Mouse (Mus musculus): ENCODE results near the gene Ctnnal1. TPM values are rescaled to one million over a fixed set of nuclear protein-coding genes. Genes with fewer than 3 reads are reported as not detected.

Ctnnal1 gene
- total and polyA plus RNA-seq, 3 experiments = 3.3 to 5.2 (median 4.2) TPM

GRCm38 (mm10) chr4:56867761-56868160, 2.8 kb upstream of the Ctnnal1 start:
- H3K4me3 ChIP-seq (replicated peaks in 1 of 3; ENCODE audit: low read depth in 2 of 3, low read length in 2 of 3, poor library complexity in 1 of 3) = no peak overlapping the region
- H3K4me2 ChIP-seq (ENCODE audit: insufficient read depth, low read depth, poor library complexity, severe bottlenecking) = no peak overlapping the region
- no peaks in the 10 kb centered on the region for H3K27me3 ChIP-seq (replicated peaks)
- no peak overlapping the region for H3K9ac ChIP-seq (ENCODE audit: insufficient read depth, low read depth)
- no peaks in the 10 kb centered on the region for H3K79me2 ChIP-seq (replicated peaks; ENCODE audit: control insufficient read depth, extremely low read depth, insufficient read depth, poor library complexity, severe bottlenecking)
- H3K27ac ChIP-seq (ENCODE audit: insufficient read depth, low read depth) = no peak overlapping the region
- DNase-seq (ENCODE audit: extremely low read depth) = no peak
- peaks cover 3 to 10% of the 10 kb centered on the region in 2 experiments for H3K4me1 ChIP-seq (ENCODE audit: control insufficient read depth in 1 of 2, insufficient read depth in 2 of 2)
- dilution Hi-C loops (cut with MboI; ENCODE audit: extremely low pct_ligation_motif_present, extremely low pct_unique_long_range_greater_than_20kb, low sequenced_read_pairs) = no loop called here
- H3K9me3 ChIP-seq (replicated peaks; ENCODE audit: low read length) = no peaks in the 10 kb centered on the region
- no peak for TF ChIP-seq USF1 (IDR thresholded peaks at IDR 0.05; ENCODE audit: low read depth, low read length)
- TF ChIP-seq JUN (IDR thresholded peaks at IDR 0.05; ENCODE audit: insufficient read depth, low read depth, low read length) = no peak
- TF ChIP-seq EP300 (IDR thresholded peaks at IDR 0.05; ENCODE audit: low read length) = no peak
- no peak for TF ChIP-seq CHD2 (IDR thresholded peaks at IDR 0.05; ENCODE audit: low read length)
- TF ChIP-seq ZNF384 (IDR thresholded peaks at IDR 0.05; ENCODE audit: low read depth, low read length) = no peak
- TF ChIP-seq MAZ (IDR thresholded peaks at IDR 0.05; ENCODE audit: low read depth, low read length) = no peak
- TF ChIP-seq RCOR1 (conservative IDR thresholded peaks at IDR 0.05; ENCODE audit: low read depth, low read length) = no peak
- no peak for TF ChIP-seq JUND (conservative IDR thresholded peaks at IDR 0.05; ENCODE audit: low read depth, low read length)
- TF ChIP-seq MAX (IDR thresholded peaks at IDR 0.05; ENCODE audit: low read length) = no peak
- TF ChIP-seq NELFE (IDR thresholded peaks at IDR 0.05; ENCODE audit: low read depth, low read length) = no peak
- TF ChIP-seq SMC3 (IDR thresholded peaks at IDR 0.05; ENCODE audit: low read depth, low read length) = no peak
- no peak for TF ChIP-seq KAT2A (IDR thresholded peaks at IDR 0.05; ENCODE audit: insufficient replicate concordance, low read length)
- TF ChIP-seq E2F4 (IDR thresholded peaks at IDR 0.05; ENCODE audit: insufficient replicate concordance, low read depth, low read length) = no peak
- no peak for TF ChIP-seq MAFK (IDR thresholded peaks at IDR 0.05; ENCODE audit: insufficient replicate concordance, low read length)
- no peak for TF ChIP-seq IRF4 (IDR thresholded peaks at IDR 0.05; ENCODE audit: low read depth, low read length)
- no peak for TF ChIP-seq POLR2AphosphoS2 (IDR thresholded peaks at IDR 0.05; ENCODE audit: low read depth, low read length)
- no peak for TF ChIP-seq POLR2A (IDR thresholded peaks at IDR 0.05; ENCODE audit: low read depth, low read length)
- no peak for TF ChIP-seq ELF1 (IDR thresholded peaks at IDR 0.05; ENCODE audit: low read depth, low read length)
- H3K36me3 ChIP-seq (replicated peaks in 1 of 2; ENCODE audit: control insufficient read depth in 1 of 2, insufficient read depth in 1 of 2, low read length in 1 of 2) = peaks cover 0 to 15% of the 10 kb centered on the region in 2 experiments
- in situ Hi-C loops (cut with MboI; ENCODE audit: low pct_ligation_motif_present, low pct_unique_long_range_greater_than_20kb, low sequenced_read_pairs) = no loop called here

DNA sequence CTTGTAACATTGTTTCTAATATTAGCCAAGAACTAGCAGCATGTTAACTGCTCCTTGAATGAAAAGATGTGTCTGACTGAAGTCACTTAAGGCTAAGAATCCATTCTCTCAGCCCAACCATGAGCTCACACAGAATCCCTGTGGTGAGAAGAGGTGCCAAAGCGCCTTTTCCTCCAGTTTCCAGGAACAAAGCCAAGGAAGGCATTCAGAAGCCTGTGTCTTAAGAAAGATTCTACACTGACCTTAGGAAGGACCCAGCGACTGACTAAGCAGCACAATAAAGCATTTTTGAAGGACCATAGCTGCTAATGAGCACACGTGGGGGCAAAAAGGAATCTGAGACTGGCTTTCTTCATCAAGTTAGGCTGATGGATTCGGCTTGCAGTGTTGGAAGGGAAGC, 983 bp upstream of the Ctnnal1 start:
- Histone ChIP-seq H3K27me3 (replicated peaks) (no peaks in the 10 kb centered on the region), H3K36me3 (replicated peaks in 1 of 2; ENCODE audit: control insufficient read depth in 1 of 2, insufficient read depth in 1 of 2, low read length in 1 of 2) (peaks cover 0 to 9% of the 10 kb centered on the region in 2 experiments), H3K9ac (ENCODE audit: insufficient read depth, low read depth) (no peak overlapping the region), H3K79me2 (replicated peaks; ENCODE audit: control insufficient read depth, extremely low read depth, insufficient read depth, poor library complexity, severe bottlenecking) (no peaks in the 10 kb centered on the region), H3K4me3 (replicated peaks in 1 of 3; ENCODE audit: low read depth in 2 of 3, low read length in 2 of 3, poor library complexity in 1 of 3) (no peak overlapping the region), H3K4me2 (ENCODE audit: insufficient read depth, low read depth, poor library complexity, severe bottlenecking) (no peak overlapping the region), H3K27ac (ENCODE audit: insufficient read depth, low read depth) (no peak overlapping the region), H3K9me3 (replicated peaks; ENCODE audit: low read length) (no peaks in the 10 kb centered on the region), H3K4me1 (ENCODE audit: control insufficient read depth in 1 of 2, insufficient read depth in 2 of 2) (peaks cover 3 to 10% of the 10 kb centered on the region in 2 experiments)
- DNase-seq (ENCODE audit: extremely low read depth) = no peak
- in situ Hi-C loops (cut with MboI; ENCODE audit: low pct_ligation_motif_present, low pct_unique_long_range_greater_than_20kb, low sequenced_read_pairs) = no loop called here
- dilution Hi-C loops (cut with MboI; ENCODE audit: extremely low pct_ligation_motif_present, extremely low pct_unique_long_range_greater_than_20kb, low sequenced_read_pairs) = no loop called here
- TF ChIP-seq IRF4 (IDR thresholded peaks at IDR 0.05; ENCODE audit: low read depth, low read length) (no peak), ETS1 (conservative IDR thresholded peaks at IDR 0.05; ENCODE audit: low read depth, low read length) (no peak), HCFC1 (IDR thresholded peaks at IDR 0.05; ENCODE audit: low read depth, low read length) (no peak), ELF1 (IDR thresholded peaks at IDR 0.05; ENCODE audit: low read depth, low read length) (no peak), ZC3H11A (IDR thresholded peaks at IDR 0.05; ENCODE audit: low read depth, low read length) (no peak), RAD21 (IDR thresholded peaks at IDR 0.05; ENCODE audit: low read depth, low read length) (no peak), RCOR1 (conservative IDR thresholded peaks at IDR 0.05; ENCODE audit: low read depth, low read length) (no peak), NRF1 (IDR thresholded peaks at IDR 0.05; ENCODE audit: low read depth, low read length) (no peak), ZKSCAN1 (IDR thresholded peaks at IDR 0.05; ENCODE audit: borderline replicate concordance, low read depth, low read length) (no peak)
